Mouse (Mus musculus) CH12.LX (cell line): ENCODE data around the gene Wdr63. TPM values are rescaled to one million over a fixed set of nuclear protein-coding genes. Genes with fewer than 3 reads are reported as not detected.

Experiments
- DNase-seq: peaks from one replicate; pipeline ENCODE4 v3.0.0-alpha.2; 2013; ENCODE audit errors: extremely low read depth
- H3K27ac ChIP-seq: 2 replicates; pipeline ENCODE4 v1.5.1; 2012; ENCODE audit warnings: low read depth, mild to moderate bottlenecking, control low read depth, moderate library complexity; ENCODE audit not compliant: insufficient read depth
- H3K27me3 ChIP-seq: replicated peaks from 2 replicates; pipeline ENCODE3; 2012; ENCODE audit warnings: inconsistent platforms
- H3K36me3 ChIP-seq, 2 experiments: replicated peaks in 1 of 2; 2 replicates each; pipeline versions ENCODE3 to v1.6.1; 2012; ENCODE audit warnings: inconsistent platforms in 1 of 2, low read length in 1 of 2, mild to moderate bottlenecking in 1 of 2, mixed read lengths in 1 of 2, moderate library complexity in 1 of 2; ENCODE audit not compliant: control insufficient read depth in 1 of 2, insufficient read depth in 1 of 2
- H3K4me1 ChIP-seq, 2 experiments: 2 replicates each; pipeline ENCODE4 v1.6.1; 2012; ENCODE audit warnings: inconsistent platforms in 1 of 2, moderate library complexity in 1 of 2; ENCODE audit not compliant: insufficient read depth in 2 of 2, control insufficient read depth in 1 of 2
- H3K4me2 ChIP-seq: 2 replicates; pipeline ENCODE4 v1.6.1; 2012; ENCODE audit warnings: low read depth, mild to moderate bottlenecking, control low read depth; ENCODE audit not compliant: poor library complexity, insufficient read depth, severe bottlenecking
- H3K4me3 ChIP-seq, 3 experiments: fragments of 150-350 bp in 1 of 3; sonication (generic) in 1 of 3; replicated peaks in 1 of 3; 2 replicates each; pipeline versions ENCODE3 to v1.5.1; 2011 to 2012; ENCODE audit warnings: low read depth in 2 of 3, low read length in 2 of 3, mild to moderate bottlenecking in 2 of 3, moderate library complexity in 2 of 3, control low read depth in 1 of 3, improper control_type of control experiment in 1 of 3, inconsistent platforms in 1 of 3, mixed read lengths in 1 of 3; ENCODE audit not compliant: poor library complexity in 1 of 3
- H3K79me2 ChIP-seq: replicated peaks from 2 replicates; pipeline ENCODE4 v1.6.1; 2012; ENCODE audit warnings: mild to moderate bottlenecking, moderate library complexity; ENCODE audit not compliant: control insufficient read depth, poor library complexity, insufficient read depth, severe bottlenecking; ENCODE audit errors: extremely low read depth
- H3K9ac ChIP-seq: 2 replicates; pipeline ENCODE4 v1.6.1; 2012; ENCODE audit warnings: low read depth, mild to moderate bottlenecking, control low read depth, moderate library complexity; ENCODE audit not compliant: insufficient read depth
- H3K9me3 ChIP-seq: replicated peaks from 2 replicates; pipeline ENCODE3; 2012; ENCODE audit warnings: low read length, inconsistent platforms, mixed read lengths
- CTCF ChIP-seq, 2 experiments: IDR thresholded peaks in 1 of 2; conservative IDR thresholded peaks in 1 of 2; 2 replicates each; pipeline ENCODE4 v1.5.1; 2011 to 2012; ENCODE audit warnings: low read depth in 2 of 2, low read length in 2 of 2, improper control_type of control experiment in 1 of 2, inconsistent platforms in 1 of 2, mild to moderate bottlenecking in 1 of 2, moderate library complexity in 1 of 2
- E2F4 ChIP-seq: IDR thresholded peaks from 2 replicates; pipeline ENCODE4 v1.6.1; 2011; ENCODE audit warnings: low read depth, low read length, improper control_type of control experiment; ENCODE audit not compliant: insufficient replicate concordance
- ELF1 ChIP-seq: IDR thresholded peaks from 2 replicates; pipeline ENCODE4 v1.6.1; 2014; ENCODE audit warnings: low read depth, mild to moderate bottlenecking, inconsistent platforms, low read length, improper control_type of control experiment
- EP300 ChIP-seq: IDR thresholded peaks from 2 replicates; pipeline ENCODE4 v1.6.1; 2011; ENCODE audit warnings: low read length, improper control_type of control experiment
- GABPA ChIP-seq: IDR thresholded peaks from 2 replicates; pipeline ENCODE4 v1.6.1; 2012; ENCODE audit warnings: low read depth, low read length, improper control_type of control experiment, inconsistent platforms; ENCODE audit not compliant: insufficient replicate concordance
- IRF4 ChIP-seq: IDR thresholded peaks from 2 replicates; pipeline ENCODE4 v1.6.1; 2014; ENCODE audit warnings: low read depth, mild to moderate bottlenecking, inconsistent platforms, low read length, improper control_type of control experiment
- JUND ChIP-seq: conservative IDR thresholded peaks from 2 replicates; pipeline ENCODE4 v1.6.1; 2011; ENCODE audit warnings: low read depth, low read length, improper control_type of control experiment
- KAT2A ChIP-seq: IDR thresholded peaks from 2 replicates; pipeline ENCODE4 v1.6.1; 2012; ENCODE audit warnings: low read length, improper control_type of control experiment, inconsistent platforms; ENCODE audit not compliant: insufficient replicate concordance
- MAFK ChIP-seq: IDR thresholded peaks from 2 replicates; pipeline ENCODE4 v1.6.1; 2011; ENCODE audit warnings: low read length, improper control_type of control experiment; ENCODE audit not compliant: insufficient replicate concordance
- MAX ChIP-seq: IDR thresholded peaks from 2 replicates; pipeline ENCODE4 v1.6.1; 2011; ENCODE audit warnings: low read length, improper control_type of control experiment
- MAZ ChIP-seq: IDR thresholded peaks from 2 replicates; pipeline ENCODE4 v1.6.1; 2012; ENCODE audit warnings: low read depth, mild to moderate bottlenecking, inconsistent platforms, low read length, improper control_type of control experiment, moderate library complexity
- MXI1 ChIP-seq: IDR thresholded peaks from 2 replicates; pipeline ENCODE4 v1.6.1; 2011; ENCODE audit warnings: mild to moderate bottlenecking, low read depth, low read length, improper control_type of control experiment
- MYC ChIP-seq: IDR thresholded peaks from 2 replicates; pipeline ENCODE4 v1.6.1; 2011; ENCODE audit warnings: low read depth, mild to moderate bottlenecking, improper control_type of control experiment, low read length
- PAX5 ChIP-seq: IDR thresholded peaks from 2 replicates; pipeline ENCODE4 v1.6.1; 2012; ENCODE audit warnings: low read length, inconsistent platforms, mixed read lengths
- POLR2AphosphoS2 ChIP-seq: IDR thresholded peaks from 2 replicates; pipeline ENCODE4 v1.6.1; 2011; ENCODE audit warnings: low read depth, low read length, improper control_type of control experiment
- SIN3A ChIP-seq: IDR thresholded peaks from 2 replicates; pipeline ENCODE4 v1.6.1; 2012; ENCODE audit warnings: low read length, improper control_type of control experiment, inconsistent platforms
- TCF12 ChIP-seq: IDR thresholded peaks from 2 replicates; pipeline ENCODE4 v1.6.1; 2014; ENCODE audit warnings: low read depth, mild to moderate bottlenecking, inconsistent platforms, low read length, improper control_type of control experiment
- USF1 ChIP-seq: IDR thresholded peaks from 2 replicates; pipeline ENCODE4 v1.6.1; 2014; ENCODE audit warnings: low read depth, mild to moderate bottlenecking, inconsistent platforms, low read length, improper control_type of control experiment
- USF2 ChIP-seq: conservative IDR thresholded peaks from 2 replicates; pipeline ENCODE4 v1.6.1; 2011; ENCODE audit warnings: low read depth, low read length, improper control_type of control experiment
- ZC3H11A ChIP-seq: IDR thresholded peaks from 2 replicates; pipeline ENCODE4 v1.6.1; 2012; ENCODE audit warnings: low read depth, mild to moderate bottlenecking, inconsistent platforms, low read length, improper control_type of control experiment
- ZKSCAN1 ChIP-seq: IDR thresholded peaks from 2 replicates; pipeline ENCODE4 v1.6.1; 2012; ENCODE audit warnings: low read depth, inconsistent platforms, low read length, improper control_type of control experiment, borderline replicate concordance
- ZNF384 ChIP-seq: IDR thresholded peaks from 2 replicates; pipeline ENCODE4 v1.6.1; 2012; ENCODE audit warnings: low read depth, low read length, improper control_type of control experiment, inconsistent platforms
- dilution Hi-C: fragments of 300-500 bp; cut with MboI; formaldehyde crosslinking; loops from 2 replicates; pipeline ENCODE4 v1.14.3; 2020; ENCODE audit warnings: low sequenced_read_pairs; ENCODE audit not compliant: extremely low pct_unique_long_range_greater_than_20kb, extremely low pct_ligation_motif_present
- in situ Hi-C: fragments of 300-500 bp; cut with MboI; formaldehyde crosslinking; loops from 3 replicates; pipeline ENCODE4 v1.14.3; 2019; ENCODE audit warnings: low sequenced_read_pairs, low pct_ligation_motif_present, low pct_unique_long_range_greater_than_20kb, mixed read lengths
- polyA plus RNA-seq: library from polyadenylated mRNA; unstranded; fragments of >175 nt; gene quantifications from 2 replicates; pipeline ENCODE4 v1.2.1, GENCODE M21; 2012; ENCODE audit warnings: low read depth; ENCODE audit not compliant: insufficient read length
- total RNA-seq, 2 experiments: library from RNA; depleted of rRNA; stranded (reverse); fragments of 300-350 nt in 1 of 2; fragments of >200 nt in 1 of 2; gene quantifications; 2 replicates each; pipeline ENCODE4 v1.2.3; 2012 to 2014

Gene Wdr63
- total and polyA plus RNA-seq, 3 experiments = not detected

GRCm38 (mm10) chr3:146134834-146135233 lies 26.9 kb upstream of the Wdr63 start (continued):
- TF ChIP-seq USF2 (peak; percentile 97), MAFK (0 out of 2 replicates have a peak, but pooled peaks have one; percentile 64), CTCF (conservative IDR thresholded peaks at IDR 0.05 in 1 of 2, IDR thresholded peaks at IDR 0.05 in 1 of 2; ENCODE audit: low read depth in 2 of 2, low read length in 2 of 2) (no peak; a peak in 1 of 4 replicates), EP300 (peak; percentile 99), IRF4 (peak; percentile 99), ZC3H11A (no peak), SIN3A (peak; percentile 87), TCF12 (peak; percentile 100), ELF1 (peak; percentile 76), JUND (peak; percentile 55; the same call in 1 of the 2 replicates), ZKSCAN1 (no peak), KAT2A (no peak), MAX (peak; percentile 99), MYC (peak; percentile 96), MXI1 (peak; percentile 88)

- dilution Hi-C loops (no loop called here), in situ Hi-C loops (no loop called here)
- H3K4me1 ChIP-seq = peaks cover 21 to 57% of the 10 kb centered on the region in 2 experiments
- no peak overlapping the region for H3K27ac ChIP-seq
- DNase-seq = no peak
- no peaks in the 10 kb centered on the region for H3K79me2 ChIP-seq
- no peak overlapping the region for H3K4me3 ChIP-seq
- TF ChIP-seq E2F4 = no peak
- TF ChIP-seq MAZ = no peak
- TF ChIP-seq POLR2AphosphoS2 = no peak
- no peak for TF ChIP-seq ZNF384
- TF ChIP-seq MAFK = no peak
- no peak for TF ChIP-seq ZC3H11A
- no peak for TF ChIP-seq PAX5
- no peak for TF ChIP-seq GABPA
- TF ChIP-seq MXI1 = no peak
- no peak for TF ChIP-seq USF1
- no peak for TF ChIP-seq USF2
- H3K9ac ChIP-seq = no peak overlapping the region
- H3K9me3 ChIP-seq = no peaks in the 10 kb centered on the region
- H3K27me3 ChIP-seq = no peaks in the 10 kb centered on the region
- H3K4me2 ChIP-seq = no peak overlapping the region
- peaks cover 7 to 16% of the 10 kb centered on the region in 2 experiments for H3K36me3 ChIP-seq
Observed at GRCm38 (mm10) chr3:146127205-146127604, 19.3 kb upstream of the Wdr63 start.
